Mouse (Mus musculus): ENCODE measurements around the gene Txnrd2.

GRCm38 (mm10) chr16:18420571-18420970 lies 5.6 kb upstream of the Txnrd2 start:
- TF ChIP-seq CTCF (IDR thresholded peaks at IDR 0.05; ENCODE audit: control insufficient read depth, insufficient read depth, insufficient replicate concordance, low read depth, low read length) (no peak), POLR2A (IDR thresholded peaks at IDR 0.05; ENCODE audit: control insufficient read depth, low read depth, low read length) (no peak)

All from testis, adult 2 months (tissue).